In the genomic region with DNA sequence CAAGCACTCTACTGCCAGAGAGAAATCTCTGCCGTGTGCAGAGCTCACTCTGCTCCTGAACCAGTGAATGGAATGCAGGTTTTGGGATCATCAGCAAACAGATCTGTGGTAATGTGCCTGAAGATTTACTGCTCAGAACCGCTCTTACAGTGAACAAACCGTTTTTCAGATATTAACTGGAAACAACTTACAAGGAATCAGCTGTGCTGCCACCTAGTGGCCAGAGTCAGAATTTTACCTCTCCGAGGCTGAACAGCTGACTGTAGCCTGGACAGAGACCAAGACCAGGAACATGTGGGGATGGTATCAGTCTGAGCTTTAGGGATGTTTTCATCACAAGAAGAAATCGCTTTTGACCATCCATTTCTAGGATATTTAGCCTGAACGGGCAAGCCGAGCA, we compare ENCODE assay signal across 8 mouse cellular contexts.
A peak's percentile ranks its signal among the peaks of the same experiment; 100 is the strongest.
DNase-seq lines count a peak whose midpoint lies in the region; ATAC-seq and TF ChIP-seq lines count a peak whose summit lies in the region.
"Not testable (repeated sequence)": the region's sequence is repeated elsewhere in the genome, so short reads cannot be mapped to it uniquely, and the experiment has no call there.

No protein-coding gene starts in this region.

- intact Hi-C loops in heart, adult 2 months (cut with DNase I): not testable (repeated sequence)

- not testable (repeated sequence) for H3K4me1 ChIP-seq in heart, adult 2 months (ENCODE audit: control insufficient read depth, insufficient read depth, low read length); lung, embryonic 14.5 days (ENCODE audit: insufficient read depth); thymus, adult 2 months (replicated peaks; ENCODE audit: control insufficient read depth, insufficient read depth, low read length)

- not testable (repeated sequence) for H3K79me2 ChIP-seq in heart, adult 2 months (replicated peaks; ENCODE audit: control insufficient read depth, insufficient read depth, low read length)

- not testable (repeated sequence) for H3K9me3 ChIP-seq in lung, embryonic 14.5 days (ENCODE audit: low read depth, low read length)

- H3K27ac ChIP-seq in heart, adult 2 months; lung, embryonic 14.5 days (ENCODE audit: low read depth); thymus, adult 2 months (ENCODE audit: control insufficient read depth, insufficient read depth, low read length): not testable (repeated sequence)

- not testable (repeated sequence) for H3K27me3 ChIP-seq in heart, adult 2 months (ENCODE audit: control insufficient read depth, insufficient read depth, low read length); lung, embryonic 14.5 days (ENCODE audit: insufficient read depth, low read length); thymus, adult 2 months (ENCODE audit: control insufficient read depth, insufficient read depth, low read length)

- peak; percentile 50 for TF ChIP-seq CTCF in heart, adult 2 months (IDR thresholded peaks at IDR 0.05)
- peak; percentile 33 for TF ChIP-seq CTCF in lung, embryonic 14.5 days (IDR thresholded peaks at IDR 0.05; ENCODE audit: low read depth)
- TF ChIP-seq CTCF in thymus, adult 2 months (IDR thresholded peaks at IDR 0.05; ENCODE audit: borderline replicate concordance, control insufficient read depth, extremely low read depth, insufficient read depth, low read length, poor library complexity): not testable (repeated sequence)

- H3K36me3 ChIP-seq in heart, adult 2 months (ENCODE audit: control insufficient read depth, insufficient read depth, low read length); lung, embryonic 14.5 days (ENCODE audit: insufficient read depth); thymus, adult 2 months (ENCODE audit: control insufficient read depth, insufficient read depth, low read length): not testable (repeated sequence)

- not testable (repeated sequence) for H3K9ac ChIP-seq in heart, adult 2 months (ENCODE audit: low read depth, low read length); lung, embryonic 14.5 days

- H3K4me3 ChIP-seq in heart, adult 2 months; lung, embryonic 14.5 days (ENCODE audit: low read depth, low read length); thymus, adult 2 months (ENCODE audit: control insufficient read depth, insufficient read depth, low read length): not testable (repeated sequence)

- 25% methylated on average over 7 of the region's 7 CpGs for WGBS in heart, adult 2 months
- 13% methylated on average over 6 of the region's 7 CpGs for WGBS in lung, embryonic 14.5 days
- 20% methylated on average over 6 of the region's 7 CpGs for WGBS in thymus, adult 2 months

- H3K4me2 ChIP-seq in lung, embryonic 14.5 days: not testable (repeated sequence)

- TF ChIP-seq POLR2A in heart, adult 2 months (IDR thresholded peaks at IDR 0.05; ENCODE audit: insufficient read depth, low read depth, low read length); thymus, adult 2 months (IDR thresholded peaks at IDR 0.05; ENCODE audit: control insufficient read depth, extremely low read depth, insufficient read depth, low read length, poor library complexity): not testable (repeated sequence)

- ATAC-seq in lung, embryonic 14.5 days (ENCODE audit: insufficient read depth): not testable (repeated sequence)

- TF ChIP-seq EP300 in heart, adult 2 months (IDR thresholded peaks at IDR 0.05; ENCODE audit: insufficient read depth, low read depth, low read length): not testable (repeated sequence)

- DNase-seq in adrenal gland, adult (ENCODE audit: inconsistent age in 2 of 2, low spot score in 1 of 2): peak; percentile 11 to 47
- DNase-seq in cerebellum, postnatal 14 days: peak; percentile 22 to 42
- peak in 1 of 2 experiments; percentile 8 for DNase-seq in heart, adult 2 months
- peak; percentile 7 to 46 for DNase-seq in kidney, adult 8-10 months
- DNase-seq in layer of hippocampus, postnatal 14 days (ENCODE audit: low spot score in 2 of 2): peak; percentile 10 to 37
- DNase-seq in lung, embryonic 14.5 days: not testable (repeated sequence)
- DNase-seq in retina, postnatal 7 days (ENCODE audit: low read depth, low spot score): peak; percentile 2
- peak; percentile 20 for DNase-seq in thymus, adult 2 months
